Mouse (Mus musculus) T-helper 17 cell (primary cell): ENCODE results near the gene Tex261.

ENCODE experiments used
- in situ Hi-C, 2 experiments: fragments of 300-600 bp; cut with MboI, MseI; formaldehyde crosslinking; loops; 1 replicate in 1 of 2; 2 replicates in 1 of 2; pipeline ENCODE4 v1.15.1; 2025; ENCODE audit warnings: high pct_unique_total_duplicates in 2 of 2

Tex261 gene

DNA sequence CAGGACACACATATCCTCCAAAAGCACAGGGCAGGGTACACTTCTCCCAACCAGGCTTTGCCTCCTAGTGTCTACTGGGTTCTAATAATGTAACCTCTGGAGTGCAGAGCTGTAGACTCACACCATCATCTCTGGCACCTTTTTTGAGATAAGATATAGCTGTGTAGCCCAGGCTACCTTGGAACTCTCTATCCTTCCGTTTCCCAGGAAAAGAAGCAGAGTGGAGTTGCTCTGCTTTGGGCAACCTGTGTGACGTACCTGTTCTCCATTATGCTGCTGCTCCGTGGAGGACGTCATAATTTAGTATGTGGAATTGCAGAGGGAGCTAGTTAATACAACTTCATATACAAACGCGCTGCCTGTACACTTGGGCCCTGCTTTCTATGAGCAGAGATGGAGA, 13.3 kb downstream of the Tex261 start, which contains the start of gene Ankrd53:
TSS of gene Ankrd53 (plus strand) at position 301 of the 400 bp plus-strand sequence.
- in situ Hi-C loops = no loop called here

DNA sequence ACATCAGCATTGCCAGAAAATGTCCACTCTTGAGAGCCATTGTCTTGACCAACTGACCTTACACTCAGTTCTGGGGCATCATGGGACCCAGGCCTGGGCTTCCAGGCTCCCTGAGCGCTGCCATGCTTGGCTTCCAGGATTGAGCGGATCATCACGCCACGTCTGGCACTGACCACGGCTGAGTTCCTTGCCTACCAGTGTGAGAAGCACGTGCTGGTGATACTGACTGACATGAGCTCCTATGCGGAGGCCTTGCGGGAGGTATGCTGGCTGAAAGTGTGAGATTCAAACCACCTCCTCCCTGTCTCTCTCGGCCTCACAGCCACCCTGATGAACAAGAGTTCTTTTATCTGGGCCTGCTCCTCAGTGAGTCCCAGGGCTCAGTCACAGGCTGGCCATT, 19.6 kb downstream of the Tex261 start:
- in situ Hi-C loops = no loop called here

DNA sequence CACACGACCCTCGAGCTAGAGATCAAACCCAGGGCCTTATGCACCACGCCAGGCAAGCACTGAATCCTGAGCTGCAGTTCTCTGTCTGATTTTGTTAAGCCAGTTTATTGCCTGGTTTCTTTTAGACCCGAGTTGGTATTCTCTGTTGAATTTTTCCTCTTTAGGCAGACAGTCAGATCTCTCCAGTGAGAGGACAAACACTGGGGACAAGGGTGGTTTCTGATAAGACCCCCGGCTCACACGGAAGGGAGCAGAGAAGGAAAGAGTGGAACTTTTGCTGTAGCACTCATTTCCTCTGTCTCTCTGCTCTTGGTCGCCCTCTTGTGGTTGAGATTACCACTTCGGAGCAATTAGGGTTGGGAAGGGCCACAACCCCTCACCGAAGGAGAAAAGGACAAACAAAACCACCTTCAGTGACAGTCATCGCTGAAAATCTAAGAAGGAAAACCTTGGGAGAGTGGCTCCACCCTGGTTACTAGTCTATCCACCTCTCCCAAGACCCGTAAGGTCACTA, 25.4 kb downstream of the Tex261 start:
- in situ Hi-C loops = no loop called here

DNA sequence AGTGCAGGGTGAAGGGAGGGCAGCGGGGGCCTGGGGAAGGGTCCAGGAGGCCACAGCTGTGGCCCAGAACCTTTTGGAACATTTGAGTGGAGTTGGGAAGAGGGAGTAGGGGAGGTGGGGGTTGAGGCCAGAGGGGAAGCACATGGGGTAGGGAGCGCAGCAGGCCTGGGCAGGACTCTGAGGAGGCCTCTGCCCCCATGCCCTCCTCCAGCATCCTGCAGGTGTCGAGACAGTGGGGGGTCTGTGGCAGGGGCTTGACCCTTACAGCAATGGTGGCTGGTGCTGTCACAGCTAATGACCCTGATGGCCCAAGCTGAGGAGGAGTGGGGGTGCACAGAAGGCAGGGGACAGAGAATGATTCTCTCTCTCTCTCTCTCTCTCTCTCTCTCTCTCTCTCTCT, 26.3 kb downstream of the Tex261 start:
- in situ Hi-C loops = loop anchor here in 1 of 2 experiments (5.0 kb wide), 1 partner anchor 57 kb away; no protein-coding TSS in a partner anchor

DNA sequence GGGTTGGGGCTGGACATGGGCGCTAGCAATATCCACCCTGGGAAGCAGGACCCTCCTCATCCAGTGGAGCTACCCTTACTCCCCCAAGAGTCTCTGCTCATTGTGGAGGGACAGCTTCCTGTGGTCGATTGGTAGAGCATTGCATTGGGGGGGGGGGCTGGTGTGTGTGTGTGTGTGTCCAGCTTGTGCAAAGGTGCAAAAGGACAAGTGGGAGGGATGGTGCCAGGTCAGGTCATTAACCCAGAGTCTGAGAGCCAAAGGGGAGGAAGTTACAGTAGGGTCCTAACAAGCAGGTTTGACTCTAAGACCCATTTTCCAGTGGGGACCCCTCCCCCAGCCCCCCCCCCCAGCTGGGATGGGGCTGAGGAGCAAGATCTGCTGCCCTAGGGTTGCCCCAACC, 30.1 kb downstream of the Tex261 start:
- in situ Hi-C loops = loop anchor here in 1 of 2 experiments (5.0 kb wide), 1 partner anchor 53 kb away; no protein-coding TSS in a partner anchor

DNA sequence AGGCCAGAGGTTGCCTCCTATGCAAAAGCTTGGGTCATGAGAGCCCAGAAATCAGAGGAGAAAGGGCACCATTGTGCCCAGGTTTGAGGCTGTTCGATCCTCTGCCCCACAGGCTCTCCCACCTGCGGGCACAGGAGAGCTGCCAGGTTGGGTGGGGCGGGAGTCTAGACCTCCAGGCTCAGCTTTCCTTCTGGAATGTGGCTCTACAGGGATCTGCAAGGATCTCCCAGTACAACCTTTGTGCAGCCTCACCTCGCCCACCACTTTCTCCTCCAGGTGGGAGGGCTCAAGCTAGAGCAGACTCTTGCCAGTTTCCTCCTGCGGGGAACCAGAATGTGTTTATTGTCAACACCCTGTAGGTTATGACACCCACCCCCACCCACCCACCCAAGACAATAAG, 31.1 kb downstream of the Tex261 start:
- in situ Hi-C loops = loop anchor here in 1 of 2 experiments (5.0 kb wide), 1 partner anchor 57 kb away; no protein-coding TSS in a partner anchor

DNA sequence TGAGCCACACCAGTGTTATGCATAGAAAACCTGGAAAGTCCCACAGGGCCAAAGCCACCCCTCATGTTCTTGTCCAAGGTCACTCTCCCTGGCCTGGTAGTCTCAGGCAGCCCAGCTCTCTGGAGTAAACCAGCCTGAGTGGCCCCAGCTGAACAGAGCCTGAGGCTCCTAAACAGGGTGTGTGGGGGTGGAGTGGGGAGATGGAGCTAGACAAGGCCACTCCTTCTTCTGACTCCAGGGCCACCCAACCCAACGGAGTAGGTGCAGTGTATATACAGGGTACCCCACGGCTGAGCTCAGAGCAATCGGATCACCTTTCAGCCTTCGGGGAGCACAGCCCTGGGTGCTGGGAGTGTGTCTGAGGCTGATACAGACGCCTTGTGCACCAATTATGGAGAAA, 31.5 kb downstream of the Tex261 start:
- in situ Hi-C loops = loop anchor here in 1 of 2 experiments (5.0 kb wide), 1 partner anchor 57 kb away; no protein-coding TSS in a partner anchor

DNA sequence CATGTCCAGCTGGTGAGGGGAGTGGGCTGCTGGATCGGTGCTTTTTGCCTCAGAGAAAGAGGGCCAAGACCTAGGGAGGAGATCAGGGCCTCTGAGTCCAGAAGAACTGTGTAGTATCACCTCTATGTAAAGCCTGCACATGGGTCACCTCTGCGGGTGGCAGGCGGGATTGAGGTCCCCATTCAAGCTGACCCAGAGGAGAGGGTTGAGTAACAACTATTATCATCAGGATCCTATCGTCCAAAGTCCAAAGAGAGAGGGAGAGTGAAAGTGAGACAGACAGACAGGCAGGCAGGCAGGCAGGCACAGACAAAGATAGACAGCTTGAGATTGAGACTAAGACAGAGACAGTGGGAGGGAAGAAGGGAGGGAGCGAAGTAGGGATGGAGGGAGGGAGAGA, 32.4 kb downstream of the Tex261 start:
- in situ Hi-C loops = loop anchor here in 1 of 2 experiments (5.0 kb wide), 1 partner anchor 56 kb away; no protein-coding TSS in a partner anchor

DNA sequence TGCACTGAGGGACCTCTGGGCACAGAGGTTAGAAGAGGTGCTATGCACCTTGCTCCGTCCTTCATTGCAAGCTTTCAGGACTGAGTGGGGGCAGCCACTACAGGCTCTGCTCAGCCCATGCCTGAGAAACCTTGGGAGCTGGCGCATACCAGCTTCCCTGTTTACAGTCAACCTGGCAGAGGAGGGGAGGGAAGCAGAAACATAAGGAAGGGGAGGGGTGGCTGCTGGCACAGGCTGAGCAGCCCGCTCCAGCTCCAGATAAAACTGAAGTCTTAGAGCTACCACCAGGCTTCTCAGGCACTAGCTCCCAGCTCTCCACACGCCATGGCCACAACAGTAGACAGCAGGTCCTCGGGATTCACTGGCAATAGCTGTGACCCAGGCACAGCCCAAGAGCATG, 32.9 kb downstream of the Tex261 start, which contains the start of gene Atp6v1b1:
TSS of gene Atp6v1b1 (plus strand) at position 230 of the 400 bp plus-strand sequence.
- in situ Hi-C loops = loop anchor here in 1 of 2 experiments (5.0 kb wide), 1 partner anchor 55 kb away; no protein-coding TSS in a partner anchor

DNA sequence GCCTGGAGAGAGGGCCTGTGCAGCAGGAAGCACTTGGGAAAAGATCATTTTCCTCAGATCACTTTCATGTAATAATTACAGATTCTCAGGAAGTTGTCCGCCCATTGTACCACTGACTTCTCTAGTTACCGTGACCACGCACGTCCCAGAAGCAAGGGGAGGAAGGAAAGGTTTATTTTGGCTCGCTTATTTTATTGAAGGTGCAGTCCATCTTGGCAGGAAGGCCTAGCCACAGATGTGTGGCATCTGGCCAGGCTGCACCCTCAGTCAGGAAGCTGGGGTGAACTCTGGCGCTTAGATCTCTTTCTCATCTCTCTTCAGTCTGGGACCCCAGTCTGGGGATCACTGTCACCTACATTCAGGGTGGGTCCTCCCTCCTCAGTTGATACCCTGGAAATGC, 37.0 kb downstream of the Tex261 start:
- in situ Hi-C loops = no loop called here

DNA sequence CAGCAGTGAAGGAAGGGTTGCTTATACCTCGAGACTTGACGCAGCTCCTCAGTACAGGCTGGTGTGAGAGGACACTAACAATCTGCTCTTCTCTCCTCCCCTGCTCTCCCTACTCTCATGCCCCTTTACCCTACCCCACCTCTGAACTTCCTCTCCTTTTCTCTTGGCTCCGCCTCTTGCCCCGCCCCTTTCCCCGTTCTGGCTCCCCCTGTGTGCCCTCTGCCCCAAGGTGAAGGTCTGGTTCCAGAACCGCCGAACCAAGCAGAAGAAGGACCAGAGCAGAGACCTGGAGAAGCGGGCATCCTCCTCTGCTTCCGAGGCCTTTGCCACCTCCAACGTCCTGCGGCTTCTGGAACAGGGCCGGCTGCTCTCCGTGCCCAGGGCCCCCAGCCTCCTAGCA, 38.3 kb downstream of the Tex261 start:
- in situ Hi-C loops = no loop called here

DNA sequence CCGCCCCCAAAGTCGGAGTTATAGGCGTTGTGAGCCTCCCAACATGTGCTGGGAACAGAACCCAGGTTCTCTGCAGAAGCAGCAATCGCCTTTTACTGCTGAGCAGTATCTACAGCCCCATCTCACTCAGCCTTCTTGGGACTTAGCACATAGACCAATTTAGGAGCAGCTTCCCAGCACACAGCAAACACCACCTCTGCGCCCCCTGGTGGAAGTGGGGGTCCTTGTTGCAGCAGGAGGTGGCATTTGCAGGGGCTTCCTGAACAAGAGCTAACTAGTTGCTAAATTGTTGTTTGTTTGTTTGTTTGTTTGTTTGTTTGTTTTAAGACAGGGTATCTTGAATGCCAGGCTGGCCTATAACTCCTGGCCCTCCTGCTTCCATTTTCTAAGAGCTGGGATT, 44.5 kb downstream of the Tex261 start:
- in situ Hi-C loops = no loop called here

DNA sequence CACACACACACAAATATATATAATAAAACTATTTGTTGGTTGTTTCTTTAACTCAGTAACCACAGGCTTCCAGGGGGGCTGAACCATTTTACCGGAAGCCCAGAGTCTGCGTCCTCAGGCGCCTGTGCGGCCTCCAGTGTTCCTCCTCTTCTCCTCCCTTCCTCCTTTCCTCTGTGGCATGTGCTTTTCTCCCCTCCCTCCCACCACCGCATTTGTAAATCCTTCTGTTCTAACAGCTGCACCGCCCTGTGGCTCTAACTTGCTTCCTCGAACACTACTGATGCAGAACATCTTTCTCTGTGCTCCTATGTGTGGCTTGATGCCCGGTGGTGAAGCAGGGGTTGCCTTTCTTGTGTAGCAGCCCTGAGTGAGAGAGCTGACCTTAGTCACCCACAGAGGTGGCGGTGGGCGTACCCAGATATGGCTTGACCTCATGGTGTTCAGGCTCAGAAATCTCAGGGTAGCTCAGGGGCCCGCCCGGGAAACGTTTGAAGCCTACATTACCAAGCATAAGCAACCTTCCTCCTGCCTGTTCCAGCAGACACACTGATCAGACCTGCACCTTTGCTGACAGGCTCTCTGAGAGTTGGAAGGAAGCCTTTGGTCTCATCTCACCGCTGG, 46.2 kb downstream of the Tex261 start:
- in situ Hi-C loops = no loop called here

DNA sequence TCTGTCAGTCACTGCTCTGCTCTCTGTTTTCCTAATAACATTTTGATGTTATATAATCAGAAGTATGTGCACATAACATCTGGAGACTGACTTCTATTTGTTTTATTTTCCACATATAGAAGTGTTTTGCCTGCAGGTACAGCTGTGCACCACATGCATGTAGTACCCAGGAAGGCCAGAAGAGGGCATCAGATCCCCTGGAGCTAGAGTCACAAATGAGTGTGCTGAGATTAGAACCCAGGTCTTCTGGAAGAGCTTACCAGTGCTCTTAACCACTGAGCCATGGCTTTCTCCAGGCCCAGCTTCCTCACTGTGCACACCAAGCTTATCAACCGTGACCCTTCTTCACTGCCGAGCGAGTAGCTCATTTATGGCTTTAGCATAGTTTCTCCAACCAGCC, 47.1 kb downstream of the Tex261 start:
- in situ Hi-C loops = no loop called here

DNA sequence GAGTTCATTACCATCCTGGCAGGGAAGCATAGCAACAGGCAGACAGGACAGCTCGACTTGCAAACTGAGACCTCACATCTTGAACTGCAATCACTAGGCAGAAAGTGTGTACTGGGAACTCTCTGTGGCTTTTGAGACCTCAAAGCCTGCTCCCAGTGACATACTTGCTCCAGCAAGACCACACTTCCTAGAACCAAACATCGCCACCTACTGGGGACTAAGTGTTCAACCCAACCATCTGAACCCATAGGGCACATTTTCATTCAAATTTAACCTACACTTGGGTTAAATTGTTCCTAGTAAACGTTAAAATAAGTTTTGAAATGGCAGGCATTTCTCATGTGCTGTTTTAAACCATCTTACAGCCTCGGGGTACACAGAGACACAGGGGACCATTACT, 48.4 kb downstream of the Tex261 start:
- in situ Hi-C loops = no loop called here

DNA sequence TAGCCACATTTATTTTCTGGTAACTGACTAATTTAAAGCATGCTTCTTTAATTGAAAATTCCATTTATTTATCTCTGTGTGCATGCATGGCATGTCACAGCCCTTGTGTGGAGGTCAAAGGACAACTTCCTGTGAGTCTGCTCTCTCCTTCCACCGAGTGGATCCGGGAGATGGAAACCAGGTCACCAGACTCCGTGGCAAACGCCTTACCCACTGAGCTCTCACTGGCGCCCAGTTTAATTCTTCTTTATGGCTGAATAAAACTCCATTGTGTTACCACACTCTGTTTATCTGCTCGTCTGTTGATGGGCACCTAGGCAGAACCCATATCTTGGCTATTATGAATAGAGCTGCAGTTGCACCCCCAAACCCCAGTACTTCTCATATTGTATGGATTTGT, 53.1 kb downstream of the Tex261 start:
- in situ Hi-C loops = no loop called here
